Mouse (Mus musculus): Measurements from ENCODE around the gene Trim15.

DNA sequence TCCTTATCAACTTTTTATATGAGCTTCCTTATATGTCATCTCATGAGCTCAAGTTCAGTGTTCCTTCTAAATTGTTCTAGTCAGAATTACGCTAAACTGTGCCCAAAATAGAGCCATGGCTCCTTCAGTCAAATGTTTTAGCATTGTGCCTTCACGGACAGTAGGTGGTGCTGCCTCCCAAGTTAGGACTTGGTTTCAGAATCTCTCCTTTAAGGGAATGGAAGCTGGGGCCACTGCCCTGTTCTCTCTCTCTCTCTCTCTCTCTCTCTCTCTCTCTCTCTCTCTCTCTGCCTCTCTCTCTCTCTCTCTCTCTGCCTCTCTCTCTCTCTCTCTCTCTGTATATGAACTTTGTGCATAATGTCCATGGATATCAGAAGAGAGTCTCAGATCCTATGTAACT lies 25.4 kb upstream of the Trim15 start:
- TF ChIP-seq GATA1 (IDR thresholded peaks at IDR 0.05; ENCODE audit: borderline replicate concordance, low read length) (no peak), FLI1 (IDR thresholded peaks at IDR 0.05; ENCODE audit: low read length) (no peak)

Measured in megakaryocyte, embryonic 14.5 days (primary cell).